Mouse (Mus musculus): ENCODE results near the gene Chst14. TPM values are rescaled to one million over a fixed set of nuclear protein-coding genes. Genes with fewer than 3 reads are reported as not detected.

Gene Chst14
- polyA plus RNA-seq, 1 experiment = 3.1 TPM

DNA sequence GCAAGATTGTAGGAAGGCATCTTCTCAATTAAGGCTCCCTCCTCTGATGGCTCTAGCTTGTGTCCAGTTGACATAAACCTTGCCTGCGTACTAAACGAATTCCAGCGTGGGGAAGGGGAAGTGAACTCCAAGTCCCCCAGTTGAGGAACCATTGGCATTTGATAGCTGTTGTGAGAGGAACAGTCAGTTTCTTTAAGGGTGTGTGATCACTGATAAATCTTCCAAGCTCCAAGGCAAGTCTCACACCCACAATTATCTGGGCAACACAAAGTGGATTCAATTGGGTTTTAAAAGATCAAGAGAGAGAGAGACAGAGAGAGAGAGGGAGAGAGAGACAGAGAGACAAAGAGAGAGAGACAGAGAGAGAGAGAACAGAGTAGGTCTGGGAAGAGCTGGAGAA is 23.4 kb downstream of the Chst14 start:
- Histone ChIP-seq H3K4me1 (ENCODE audit: control insufficient read depth, insufficient read depth, low read length) (no peaks in the 10 kb centered on the region), H3K4me3 (ENCODE audit: insufficient read depth, low read length) (no peak overlapping the region), H3K27ac (ENCODE audit: insufficient read depth, low read length) (no peak overlapping the region)
- TF ChIP-seq CTCF (IDR thresholded peaks at IDR 0.05; ENCODE audit: extremely low read depth, insufficient read depth, low read length) (no peak), POLR2A (IDR thresholded peaks at IDR 0.05; ENCODE audit: extremely low read depth, insufficient read depth, low read length) (no peak)

DNA sequence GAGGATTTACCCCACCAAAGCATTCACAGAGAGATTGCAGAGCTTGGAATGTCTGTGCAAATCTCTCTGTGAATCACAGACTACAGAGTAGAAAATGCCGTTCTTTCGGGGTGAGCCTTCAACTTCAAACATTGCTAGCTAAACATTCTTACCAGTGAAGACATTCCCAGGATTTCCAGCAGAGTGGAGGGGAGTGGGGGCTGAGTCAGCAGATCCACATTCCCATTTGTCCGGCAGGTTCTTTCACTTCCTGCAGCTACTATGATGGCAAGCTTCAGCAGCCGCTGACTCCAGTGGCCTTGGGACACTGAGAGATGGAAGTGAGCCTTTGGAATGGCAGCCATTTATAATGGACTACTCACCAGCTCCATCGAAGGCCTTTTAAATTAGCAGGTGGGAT is 30.2 kb downstream of the Chst14 start:
- H3K4me3 ChIP-seq (ENCODE audit: insufficient read depth, low read length) = no peak overlapping the region
- TF ChIP-seq CTCF (IDR thresholded peaks at IDR 0.05; ENCODE audit: extremely low read depth, insufficient read depth, low read length) (no peak), POLR2A (IDR thresholded peaks at IDR 0.05; ENCODE audit: extremely low read depth, insufficient read depth, low read length) (no peak)
- no peaks in the 10 kb centered on the region for H3K4me1 ChIP-seq (ENCODE audit: control insufficient read depth, insufficient read depth, low read length)
- no peak overlapping the region for H3K27ac ChIP-seq (ENCODE audit: insufficient read depth, low read length)

DNA sequence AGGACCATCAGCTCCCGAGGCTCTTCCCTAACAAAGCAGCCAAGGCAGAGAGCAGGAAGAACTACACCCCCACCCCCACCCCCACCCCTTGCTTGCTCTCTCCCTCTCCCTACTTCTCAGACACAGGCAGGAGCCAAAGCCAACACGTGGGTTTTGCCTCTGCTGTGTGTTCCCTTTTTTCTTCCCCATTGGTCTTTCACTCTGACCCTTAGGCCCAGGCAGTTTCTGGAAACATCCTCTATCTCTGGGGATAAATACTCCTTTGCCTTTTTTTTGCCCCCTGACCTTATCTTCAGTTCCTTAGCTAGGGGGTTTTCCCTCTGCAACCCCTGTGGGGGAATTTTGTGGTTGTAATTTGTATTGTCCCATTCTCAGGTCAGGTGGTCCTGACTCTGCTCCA is 33.3 kb downstream of the Chst14 start:
- H3K4me3 ChIP-seq (ENCODE audit: insufficient read depth, low read length) = no peak overlapping the region

GRCm38 (mm10) chr2:118960413-118960812 is 34.1 kb downstream of the Chst14 start:
- no peak overlapping the region for H3K4me3 ChIP-seq (ENCODE audit: insufficient read depth, low read length)
- H3K4me1 ChIP-seq (ENCODE audit: control insufficient read depth, insufficient read depth, low read length) = no peaks in the 10 kb centered on the region
- no peak overlapping the region for H3K27ac ChIP-seq (ENCODE audit: insufficient read depth, low read length)
- TF ChIP-seq CTCF (IDR thresholded peaks at IDR 0.05; ENCODE audit: extremely low read depth, insufficient read depth, low read length) (no peak), POLR2A (IDR thresholded peaks at IDR 0.05; ENCODE audit: extremely low read depth, insufficient read depth, low read length) (no peak)

More for the DNA sequence above, 33.3 kb downstream of the Chst14 start:
- Histone ChIP-seq H3K4me1 (ENCODE audit: control insufficient read depth, insufficient read depth, low read length) (no peaks in the 10 kb centered on the region), H3K27ac (ENCODE audit: insufficient read depth, low read length) (no peak overlapping the region)
- TF ChIP-seq CTCF (IDR thresholded peaks at IDR 0.05; ENCODE audit: extremely low read depth, insufficient read depth, low read length) = no peak
- no peak for TF ChIP-seq POLR2A (IDR thresholded peaks at IDR 0.05; ENCODE audit: extremely low read depth, insufficient read depth, low read length)

- TF ChIP-seq CTCF (IDR thresholded peaks at IDR 0.05; ENCODE audit: extremely low read depth, insufficient read depth, low read length) = no peak
- TF ChIP-seq POLR2A (IDR thresholded peaks at IDR 0.05; ENCODE audit: extremely low read depth, insufficient read depth, low read length) = no peak
- Histone ChIP-seq H3K4me3 (ENCODE audit: insufficient read depth, low read length) (no peak overlapping the region), H3K4me1 (ENCODE audit: control insufficient read depth, insufficient read depth, low read length) (no peaks in the 10 kb centered on the region), H3K27ac (ENCODE audit: insufficient read depth, low read length) (no peak overlapping the region)
Observed at GRCm38 (mm10) chr2:118961546-118961945, 35.2 kb downstream of the Chst14 start.

- TF ChIP-seq POLR2A (IDR thresholded peaks at IDR 0.05; ENCODE audit: extremely low read depth, insufficient read depth, low read length) = no peak
- Histone ChIP-seq H3K4me3 (ENCODE audit: insufficient read depth, low read length) (no peak overlapping the region), H3K4me1 (ENCODE audit: control insufficient read depth, insufficient read depth, low read length) (no peaks in the 10 kb centered on the region), H3K27ac (ENCODE audit: insufficient read depth, low read length) (no peak overlapping the region)
Observed at GRCm38 (mm10) chr2:118963007-118963675, 36.8 kb downstream of the Chst14 start.

DNA sequence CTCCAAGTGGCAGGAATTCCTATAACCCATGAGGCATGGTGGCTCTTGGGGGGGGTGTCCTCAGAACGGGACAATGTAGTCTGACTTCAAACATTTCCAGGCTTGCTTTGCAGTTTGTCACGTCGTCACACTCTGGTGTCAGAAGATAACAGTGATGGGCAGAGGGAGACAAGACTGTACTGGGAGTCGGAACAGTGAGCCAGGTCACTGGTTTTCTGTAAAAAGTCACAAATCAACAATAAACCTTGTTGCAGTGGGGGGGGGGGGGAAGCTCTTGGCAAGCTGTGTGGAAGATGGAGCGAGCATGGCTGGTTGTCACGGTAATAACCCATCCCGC is 37.3 kb downstream of the Chst14 start:
- Histone ChIP-seq H3K4me3 (ENCODE audit: insufficient read depth, low read length) (no peak overlapping the region), H3K4me1 (ENCODE audit: control insufficient read depth, insufficient read depth, low read length) (no peaks in the 10 kb centered on the region), H3K27ac (ENCODE audit: insufficient read depth, low read length) (no peak overlapping the region)
- no peak for TF ChIP-seq POLR2A (IDR thresholded peaks at IDR 0.05; ENCODE audit: extremely low read depth, insufficient read depth, low read length)
- TF ChIP-seq CTCF (IDR thresholded peaks at IDR 0.05; ENCODE audit: extremely low read depth, insufficient read depth, low read length) = no peak

DNA sequence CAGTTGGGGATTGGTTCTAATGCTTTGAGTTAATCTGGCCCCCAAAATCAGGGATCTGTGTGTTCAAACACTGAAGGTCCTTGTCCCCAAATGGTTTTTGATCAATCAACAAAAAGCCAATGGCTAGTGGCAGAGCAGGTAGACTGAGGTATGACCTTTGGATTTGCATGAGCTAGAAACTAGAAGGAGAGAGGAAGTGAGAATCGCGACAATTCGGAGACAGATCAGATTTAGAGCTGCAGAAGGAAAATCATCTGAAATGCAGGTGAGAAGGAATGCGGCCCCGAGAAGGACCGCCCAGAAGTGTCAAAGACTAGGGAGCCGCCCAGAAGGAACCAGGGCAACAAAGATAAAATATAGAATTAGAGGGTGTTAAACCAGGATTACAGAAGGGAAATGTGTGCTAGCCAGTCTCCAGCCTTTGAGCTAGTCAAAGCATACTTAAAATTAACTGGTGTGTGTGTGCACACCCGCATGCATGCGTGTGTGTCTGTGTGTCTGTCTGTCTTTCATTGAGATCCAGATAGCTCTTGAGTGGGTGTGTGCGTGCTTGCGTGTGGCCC is 43.4 kb downstream of the Chst14 start:
- Histone ChIP-seq H3K4me1 (ENCODE audit: control insufficient read depth, insufficient read depth, low read length) (no peaks in the 10 kb centered on the region), H3K27ac (ENCODE audit: insufficient read depth, low read length) (no peak overlapping the region), H3K4me3 (ENCODE audit: insufficient read depth, low read length) (no peak overlapping the region)
- TF ChIP-seq CTCF (IDR thresholded peaks at IDR 0.05; ENCODE audit: extremely low read depth, insufficient read depth, low read length) = no peak
- TF ChIP-seq POLR2A (IDR thresholded peaks at IDR 0.05; ENCODE audit: extremely low read depth, insufficient read depth, low read length) = no peak

- H3K4me3 ChIP-seq (ENCODE audit: insufficient read depth, low read length) = no peak overlapping the region; the same call in 1 of the 2 replicates
- no peak for TF ChIP-seq CTCF (IDR thresholded peaks at IDR 0.05; ENCODE audit: extremely low read depth, insufficient read depth, low read length)
- TF ChIP-seq POLR2A (IDR thresholded peaks at IDR 0.05; ENCODE audit: extremely low read depth, insufficient read depth, low read length) = no peak
- no peak overlapping the region for H3K27ac ChIP-seq (ENCODE audit: insufficient read depth, low read length)
- peaks cover 2% of the 10 kb centered on the region for H3K4me1 ChIP-seq (ENCODE audit: control insufficient read depth, insufficient read depth, low read length)
Observed at GRCm38 (mm10) chr2:118972048-118972447, 45.8 kb downstream of the Chst14 start.

DNA sequence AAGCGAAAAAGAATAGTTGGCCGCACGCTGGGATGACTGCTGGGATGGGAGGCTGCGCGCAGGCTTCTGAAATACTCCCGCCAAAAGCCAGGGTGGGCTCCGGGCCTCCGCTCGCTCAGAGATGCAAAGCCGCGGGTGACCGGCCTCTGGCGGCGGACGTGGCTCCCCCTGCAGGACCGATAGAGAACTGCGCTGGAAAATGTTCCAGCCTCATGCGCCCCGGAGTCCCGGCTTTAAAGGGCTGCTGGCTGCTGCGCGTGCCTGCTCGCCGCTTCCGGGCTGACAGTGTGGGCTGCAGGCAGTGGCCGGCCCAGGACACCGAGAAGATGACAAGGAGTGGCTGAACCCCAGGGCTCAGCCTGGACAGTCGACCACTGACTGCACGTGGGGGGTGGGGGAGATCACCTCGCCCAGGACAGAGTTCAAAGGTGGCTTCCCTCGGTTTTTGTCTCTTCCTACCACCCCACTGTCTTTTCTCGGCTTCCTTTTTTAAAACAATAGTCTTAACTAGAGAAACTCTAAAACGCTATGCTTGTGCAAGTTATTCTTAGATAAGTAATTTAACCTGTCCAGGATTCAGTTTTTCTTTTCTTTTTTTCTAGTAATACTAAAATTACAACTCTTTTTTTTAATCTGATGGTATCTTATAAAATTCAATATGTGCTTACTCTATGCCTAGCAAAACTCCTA is 46.5 kb downstream of the Chst14 start:
- Histone ChIP-seq H3K4me3 (ENCODE audit: insufficient read depth, low read length) (peak overlapping the region; percentile 15; the same call in 1 of the 2 replicates), H3K4me1 (ENCODE audit: control insufficient read depth, insufficient read depth, low read length) (peaks cover 2% of the 10 kb centered on the region), H3K27ac (ENCODE audit: insufficient read depth, low read length) (no peak overlapping the region)
- TF ChIP-seq POLR2A (IDR thresholded peaks at IDR 0.05; ENCODE audit: extremely low read depth, insufficient read depth, low read length) = no peak
- TF ChIP-seq CTCF (IDR thresholded peaks at IDR 0.05; ENCODE audit: extremely low read depth, insufficient read depth, low read length) = peak; percentile 57
